Mouse (Mus musculus) bone marrow macrophage, adult 2 months (primary cell): Measurements from ENCODE around the gene Ptpra. TPM values are rescaled to one million over a fixed set of nuclear protein-coding genes. Genes with fewer than 3 reads are reported as not detected.

Experiments used
- H3K27ac ChIP-seq: 2 replicates; pipeline ENCODE4 v1.5.1; 2012; ENCODE audit warnings: low read depth, low read length; ENCODE audit not compliant: insufficient read depth
- H3K4me1 ChIP-seq: 2 replicates; pipeline ENCODE4 v1.6.1; 2012; ENCODE audit warnings: low read length; ENCODE audit not compliant: control insufficient read depth, insufficient read depth
- H3K4me3 ChIP-seq: 2 replicates; pipeline ENCODE4 v1.5.1; 2012; ENCODE audit warnings: mild to moderate bottlenecking, low read length, moderate library complexity; ENCODE audit not compliant: insufficient read depth
- CTCF ChIP-seq: IDR thresholded peaks from 2 replicates; pipeline ENCODE4 v1.5.1; 2012; ENCODE audit warnings: low read depth, mild to moderate bottlenecking, low read length, moderate library complexity
- POLR2A ChIP-seq: IDR thresholded peaks from 2 replicates; pipeline ENCODE4 v1.6.1; 2012; ENCODE audit warnings: mild to moderate bottlenecking, low read depth, low read length, borderline replicate concordance
- polyA plus RNA-seq: library from polyadenylated mRNA; stranded (reverse); fragments of >200 nt; gene quantifications from 2 replicates; pipeline ENCODE4 v1.2.4, GENCODE M21; 2012; ENCODE audit not compliant: missing spikeins, insufficient read depth, insufficient read length

Gene Ptpra
- polyA plus RNA-seq, 1 experiment: 229 TPM

- Histone ChIP-seq H3K27ac (no peak overlapping the region), H3K4me3 (no peak overlapping the region), H3K4me1 (peaks cover 19% of the 10 kb centered on the region)
- no peak for TF ChIP-seq POLR2A
- no peak for TF ChIP-seq CTCF
Measured at GRCm38 (mm10) chr2:130421781-130422620, 28.1 kb upstream of the Ptpra start.

- H3K4me3 ChIP-seq: peak overlapping the region; percentile 96
Measured at GRCm38 (mm10) chr2:130423397-130424125, 26.5 kb upstream of the Ptpra start.

GRCm38 (mm10) chr2:130424126-130424853 lies 25.8 kb upstream of the Ptpra start, which contains the start of the genes Vps16 and Pced1a:
Vps16 (plus strand) TSS chr2:130424339.
Pced1a (minus strand) TSS chr2:130424701.
- TF ChIP-seq CTCF (no peak), POLR2A (no peak)
- peaks cover 23% of the 10 kb centered on the region for H3K4me1 ChIP-seq
- peak within 1 kb of the TSS; percentile 86 for H3K27ac ChIP-seq
- peak within 1 kb of the TSS; percentile 96 for H3K4me3 ChIP-seq

More at GRCm38 (mm10) chr2:130423397-130424125, 26.5 kb upstream of the Ptpra start:
- H3K4me1 ChIP-seq: peaks cover 21% of the 10 kb centered on the region
- peak overlapping the region; percentile 71 for H3K27ac ChIP-seq
- TF ChIP-seq POLR2A (no peak), CTCF (no peak)

GRCm38 (mm10) chr2:130425112-130425511 lies 25.0 kb upstream of the Ptpra start:
- Histone ChIP-seq H3K4me1 (peaks cover 23% of the 10 kb centered on the region), H3K4me3 (peak overlapping the region; percentile 96), H3K27ac (peak overlapping the region; percentile 86)
- TF ChIP-seq CTCF (no peak), POLR2A (no peak)

GRCm38 (mm10) chr2:130429851-130430250 lies 20.2 kb upstream of the Ptpra start:
- no peak overlapping the region for H3K27ac ChIP-seq
- H3K4me1 ChIP-seq: peaks cover 13% of the 10 kb centered on the region
- TF ChIP-seq POLR2A (no peak), CTCF (no peak)

GRCm38 (mm10) chr2:130430484-130430883 lies 19.6 kb upstream of the Ptpra start:
- Histone ChIP-seq H3K27ac (no peak overlapping the region), H3K4me1 (peaks cover 11% of the 10 kb centered on the region), H3K4me3 (no peak overlapping the region)
- TF ChIP-seq POLR2A (no peak), CTCF (no peak)

More at GRCm38 (mm10) chr2:130429851-130430250, 20.2 kb upstream of the Ptpra start:
- H3K4me3 ChIP-seq: no peak overlapping the region

GRCm38 (mm10) chr2:130432157-130432556 lies 17.9 kb upstream of the Ptpra start:
- TF ChIP-seq CTCF (no peak), POLR2A (no peak)
- Histone ChIP-seq H3K4me1 (peaks cover 4% of the 10 kb centered on the region; the same call in 1 of the 2 replicates), H3K27ac (no peak overlapping the region), H3K4me3 (no peak overlapping the region)

GRCm38 (mm10) chr2:130433152-130433551 lies 16.9 kb upstream of the Ptpra start:
- no peak overlapping the region for H3K27ac ChIP-seq
- TF ChIP-seq POLR2A (no peak), CTCF (peak; percentile 54; the same call in 1 of the 2 replicates)
- H3K4me3 ChIP-seq: no peak overlapping the region
- H3K4me1 ChIP-seq: peaks cover 2% of the 10 kb centered on the region; the same call in 1 of the 2 replicates

- Histone ChIP-seq H3K4me1 (no peaks in the 10 kb centered on the region), H3K27ac (no peak overlapping the region), H3K4me3 (no peak overlapping the region)
- TF ChIP-seq POLR2A: no peak
- no peak for TF ChIP-seq CTCF
Measured at GRCm38 (mm10) chr2:130436769-130437168, 13.3 kb upstream of the Ptpra start.

GRCm38 (mm10) chr2:130438861-130439260 lies 11.2 kb upstream of the Ptpra start:
- Histone ChIP-seq H3K4me3 (no peak overlapping the region), H3K4me1 (no peaks in the 10 kb centered on the region), H3K27ac (no peak overlapping the region)
- TF ChIP-seq CTCF (no peak), POLR2A (no peak)
